Mouse (Mus musculus) left cerebral cortex, postnatal 10 days (tissue): ENCODE data around the gene Myog. TPM values are rescaled to one million over a fixed set of nuclear protein-coding genes. Genes with fewer than 3 reads are reported as not detected.

Source experiments
- DNase-seq, 2 experiments: peaks; one replicate each; pipeline ENCODE4 v3.0.0; 2021 to 2022; ENCODE audit warnings: low spot score in 2 of 2, mixed read lengths in 1 of 2; ENCODE audit errors: extremely low spot score in 1 of 2
- intact Hi-C: fragments of 180-260 bp; cut with DNase I; formaldehyde crosslinking; loops from one replicate; pipeline ENCODE4 v1.15.1; 2025
- total RNA-seq, 2 experiments: library from RNA; stranded (reverse); gene quantifications; 2 replicates each; pipeline ENCODE4 v1.2.3; 2021

Myog gene
- total RNA-seq, 2 experiments from 2014 or later, result not detected

- intact Hi-C loops, result no loop called here
- DNase-seq, result peak in 1 of 2 experiments; percentile 4
These were observed 9.6 kb upstream of the Myog start for GRCm38 (mm10) chr1:134280174-134280573.

- no peak for DNase-seq
- intact Hi-C loops, result no loop called here
These were observed 8.2 kb upstream of the Myog start for GRCm38 (mm10) chr1:134281563-134281962.

GRCm38 (mm10) chr1:134282342-134282741, 7.4 kb upstream of the Myog start:
- DNase-seq, result no peak
- intact Hi-C loops, result no loop called here

- intact Hi-C loops, result no loop called here
- no peak for DNase-seq
These were observed 6.7 kb upstream of the Myog start for GRCm38 (mm10) chr1:134283108-134283507.

- intact Hi-C loops, result no loop called here
- DNase-seq, result no peak
These were observed 4.2 kb upstream of the Myog start for GRCm38 (mm10) chr1:134285458-134286120.

- intact Hi-C loops, result no loop called here
- no peak for DNase-seq
These were observed 1.6 kb upstream of the Myog start for GRCm38 (mm10) chr1:134288239-134288638.

GRCm38 (mm10) chr1:134290300-134290699, 511 bp downstream of the Myog start:
- DNase-seq, result no peak
- intact Hi-C loops, result no loop called here

- intact Hi-C loops, result no loop called here
- no peak for DNase-seq
These were observed 1.1 kb downstream of the Myog start for GRCm38 (mm10) chr1:134290909-134291308.

GRCm38 (mm10) chr1:134291555-134291954, 1.8 kb downstream of the Myog start:
- DNase-seq, result no peak
- intact Hi-C loops, result no loop called here

- intact Hi-C loops, result no loop called here
- peak in 1 of 2 experiments; percentile 52 for DNase-seq
These were observed 2.3 kb downstream of the Myog start for GRCm38 (mm10) chr1:134292073-134292472.

GRCm38 (mm10) chr1:134292601-134293000, 2.8 kb downstream of the Myog start:
- DNase-seq, result no peak
- intact Hi-C loops, result no loop called here

- intact Hi-C loops, result no loop called here
- DNase-seq, result no peak
These were observed 3.5 kb downstream of the Myog start for GRCm38 (mm10) chr1:134293276-134293675.

GRCm38 (mm10) chr1:134293738-134294604, 4.2 kb downstream of the Myog start:
- intact Hi-C loops, result no loop called here
- DNase-seq, result no peak

GRCm38 (mm10) chr1:134297265-134297664, 7.5 kb downstream of the Myog start:
- no peak for DNase-seq
- intact Hi-C loops, result no loop called here

GRCm38 (mm10) chr1:134298636-134299411, 9.0 kb downstream of the Myog start:
- DNase-seq, result peak in 1 of 2 experiments; percentile 44
- intact Hi-C loops, result no loop called here

GRCm38 (mm10) chr1:134302568-134303238, 12.9 kb downstream of the Myog start:
- DNase-seq, result peak in 1 of 2 experiments; percentile 49
- intact Hi-C loops, result no loop called here

- DNase-seq, result no peak
- intact Hi-C loops, result no loop called here
These were observed 15.2 kb downstream of the Myog start for GRCm38 (mm10) chr1:134304940-134305339.

GRCm38 (mm10) chr1:134307409-134307808, 17.6 kb downstream of the Myog start:
- no peak for DNase-seq
- intact Hi-C loops, result no loop called here

GRCm38 (mm10) chr1:134310291-134310690, 20.5 kb downstream of the Myog start:
- DNase-seq, result no peak

More at GRCm38 (mm10) chr1:134310291-134310690, 20.5 kb downstream of the Myog start:
- intact Hi-C loops, result no loop called here
